Mouse (Mus musculus): Measurements from ENCODE around the gene Foxk1. TPM values are rescaled to one million over a fixed set of nuclear protein-coding genes. Genes with fewer than 3 reads are reported as not detected.

Foxk1 gene
- total and polyA plus RNA-seq, 2 experiments from 2014 or later, result 7.1 to 30.0 TPM

DNA sequence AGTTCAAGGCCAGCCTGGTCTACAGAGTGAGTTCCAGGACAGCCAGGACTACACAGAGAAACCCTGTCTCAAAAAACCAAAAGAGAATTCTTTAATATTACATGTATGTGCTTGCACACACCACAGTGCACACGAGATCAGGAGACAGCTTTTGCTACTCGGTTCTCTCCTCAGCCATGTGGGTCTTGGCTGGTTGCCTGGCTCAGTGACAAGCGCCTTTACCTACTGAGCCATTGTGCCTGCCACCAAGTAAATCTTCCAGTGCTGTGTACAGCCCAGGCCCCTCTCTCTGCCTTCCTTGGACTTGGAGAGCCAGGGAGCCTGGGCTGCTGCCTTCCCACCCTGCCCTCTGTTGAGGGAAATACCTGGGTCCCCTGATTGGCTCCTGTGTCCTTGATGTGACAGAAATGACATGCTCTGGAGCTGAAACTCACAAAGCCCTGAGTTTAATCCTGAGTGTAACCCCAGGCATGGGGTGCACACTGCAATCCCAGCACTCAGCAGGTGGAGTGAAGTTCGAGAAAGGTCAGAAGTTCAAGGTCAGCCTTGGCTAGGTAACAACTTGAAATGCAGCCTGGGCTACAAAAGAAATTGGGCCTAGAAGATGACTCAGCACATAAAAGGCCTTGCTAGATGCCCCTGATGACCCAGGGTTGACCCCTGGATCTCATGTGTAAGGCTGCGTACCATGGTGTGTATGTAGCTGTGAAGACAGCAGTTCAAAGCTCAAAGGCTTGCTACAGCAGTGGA lies 76.7 kb downstream of the Foxk1 start:
- Histone ChIP-seq H3K9ac (replicated peaks; ENCODE audit: low read length, poor library complexity, severe bottlenecking) (no peak overlapping the region), H3K36me3 (ENCODE audit: insufficient read depth, low read length) (0 out of 2 replicates have a peak, but pooled peaks cover 8% of the 10 kb centered on the region), H3K4me2 (ENCODE audit: low read depth, low read length, poor library complexity, severe bottlenecking) (no peak overlapping the region), H3K9me3 (ENCODE audit: low read length) (no peaks in the 10 kb centered on the region), H3K4me1 (ENCODE audit: insufficient read depth, low read length) (0 out of 2 replicates have a peak, but pooled peaks cover 2% of the 10 kb centered on the region), H3K27ac (ENCODE audit: low read depth, low read length) (no peak overlapping the region), H3K4me3 (ENCODE audit: low read depth, low read length) (no peak overlapping the region), H3K27me3 (ENCODE audit: insufficient read depth, low read length) (no peaks in the 10 kb centered on the region)
- 87% methylated on average over 5 of the region's 5 CpGs for WGBS
- no peak for TF ChIP-seq CTCF (IDR thresholded peaks at IDR 0.05)
- no peak; the same call in 1 of the 2 replicates for ATAC-seq (ENCODE audit: low FRiP score)
- DNase-seq (ENCODE audit: low spot score), result no peak

DNA sequence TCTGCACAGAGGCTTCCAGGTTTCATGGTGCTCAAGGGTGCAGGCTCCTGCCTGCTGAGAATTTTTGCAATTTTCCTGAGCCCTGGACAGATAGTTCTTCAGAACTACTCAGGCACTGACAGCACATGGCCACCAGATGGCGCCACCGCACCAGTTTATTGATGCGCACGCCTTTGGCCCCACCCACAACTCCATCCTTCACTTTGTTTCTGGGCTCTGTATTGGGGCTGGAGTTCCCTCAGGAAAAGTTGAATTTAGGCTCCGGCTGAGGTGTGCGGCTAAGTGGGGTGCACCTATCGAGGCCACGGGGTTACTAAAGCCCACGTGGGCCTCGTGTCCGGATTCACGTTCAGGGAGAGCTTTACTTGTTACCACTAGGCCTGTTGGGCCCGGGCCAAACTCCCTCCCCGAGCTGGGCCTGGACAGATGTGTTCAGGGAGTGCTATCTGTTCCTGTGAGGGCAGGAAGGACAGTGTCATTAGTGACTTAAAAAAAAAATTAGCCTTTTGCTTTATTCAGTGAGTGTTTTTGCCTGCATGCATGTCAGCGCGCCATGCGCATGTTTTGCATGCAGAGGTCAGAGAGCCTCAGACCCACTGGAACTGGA lies 77.6 kb downstream of the Foxk1 start:
- peak overlapping the region; percentile 29 for H3K4me2 ChIP-seq (ENCODE audit: low read depth, low read length, poor library complexity, severe bottlenecking)
- TF ChIP-seq CTCF (IDR thresholded peaks at IDR 0.05), result peak; percentile 96
- ATAC-seq (ENCODE audit: low FRiP score), result peak; percentile 29
- peak; percentile 92 for DNase-seq (ENCODE audit: low spot score)
- H3K4me3 ChIP-seq (ENCODE audit: low read depth, low read length), result no peak overlapping the region
- H3K9me3 ChIP-seq (ENCODE audit: low read length), result no peaks in the 10 kb centered on the region
- 0 out of 2 replicates have a peak, but pooled peaks cover 2% of the 10 kb centered on the region for H3K4me1 ChIP-seq (ENCODE audit: insufficient read depth, low read length)
- no peak overlapping the region for H3K9ac ChIP-seq (replicated peaks; ENCODE audit: low read length, poor library complexity, severe bottlenecking)
- no peak overlapping the region for H3K27ac ChIP-seq (ENCODE audit: low read depth, low read length)
- 31% methylated on average over 17 of the region's 17 CpGs for WGBS
- H3K36me3 ChIP-seq (ENCODE audit: insufficient read depth, low read length), result 0 out of 2 replicates have a peak, but pooled peaks cover 7% of the 10 kb centered on the region
- H3K27me3 ChIP-seq (ENCODE audit: insufficient read depth, low read length), result no peaks in the 10 kb centered on the region

GRCm38 (mm10) chr5:142482512-142482911 lies 81.2 kb downstream of the Foxk1 start:
- 0 out of 2 replicates have a peak, but pooled peaks cover 2% of the 10 kb centered on the region for H3K4me1 ChIP-seq (ENCODE audit: insufficient read depth, low read length)
- no peaks in the 10 kb centered on the region for H3K9me3 ChIP-seq (ENCODE audit: low read length)
- H3K27me3 ChIP-seq (ENCODE audit: insufficient read depth, low read length), result no peaks in the 10 kb centered on the region
- 68% methylated on average over 2 of the region's 2 CpGs for WGBS
- no peak for ATAC-seq (ENCODE audit: low FRiP score)
- H3K27ac ChIP-seq (ENCODE audit: low read depth, low read length), result no peak overlapping the region
- no peak overlapping the region for H3K4me3 ChIP-seq (ENCODE audit: low read depth, low read length)
- peak; percentile 53 for TF ChIP-seq CTCF (IDR thresholded peaks at IDR 0.05)
- peaks cover 24% of the 10 kb centered on the region for H3K36me3 ChIP-seq (ENCODE audit: insufficient read depth, low read length)
- H3K4me2 ChIP-seq (ENCODE audit: low read depth, low read length, poor library complexity, severe bottlenecking), result no peak overlapping the region
- no peak overlapping the region for H3K9ac ChIP-seq (replicated peaks; ENCODE audit: low read length, poor library complexity, severe bottlenecking)
- DNase-seq (ENCODE audit: low spot score), result no peak

DNA sequence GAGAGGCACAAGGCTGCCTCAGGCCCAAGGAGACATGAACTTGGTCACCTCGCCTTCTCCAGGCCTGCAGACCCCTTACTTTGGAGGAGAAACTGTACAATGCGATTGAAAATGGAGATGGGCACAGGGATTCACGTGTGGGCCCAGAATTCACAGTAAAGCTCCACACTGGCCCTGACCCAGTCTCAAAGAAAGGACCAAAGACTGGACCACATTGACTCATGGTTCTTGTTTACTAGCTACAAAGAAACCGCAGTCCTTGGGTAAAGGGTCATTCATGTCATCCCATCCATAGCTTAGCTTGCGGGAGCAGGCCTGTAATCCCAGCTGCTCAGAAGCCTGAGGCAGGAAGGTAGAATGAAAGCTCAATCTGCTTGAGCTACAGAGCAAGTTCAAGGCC lies 82.3 kb downstream of the Foxk1 start:
- no peak overlapping the region for H3K27ac ChIP-seq (ENCODE audit: low read depth, low read length)
- H3K36me3 ChIP-seq (ENCODE audit: insufficient read depth, low read length), result peaks cover 32% of the 10 kb centered on the region
- 92% methylated on average over 5 of the region's 5 CpGs for WGBS
- 0 out of 2 replicates have a peak, but pooled peaks cover 2% of the 10 kb centered on the region for H3K4me1 ChIP-seq (ENCODE audit: insufficient read depth, low read length)
- H3K4me3 ChIP-seq (ENCODE audit: low read depth, low read length), result no peak overlapping the region
- no peak for DNase-seq (ENCODE audit: low spot score)
- TF ChIP-seq CTCF (IDR thresholded peaks at IDR 0.05), result no peak
- no peaks in the 10 kb centered on the region for H3K27me3 ChIP-seq (ENCODE audit: insufficient read depth, low read length)
- no peak overlapping the region for H3K4me2 ChIP-seq (ENCODE audit: low read depth, low read length, poor library complexity, severe bottlenecking)
- H3K9me3 ChIP-seq (ENCODE audit: low read length), result no peaks in the 10 kb centered on the region
- no peak overlapping the region for H3K9ac ChIP-seq (replicated peaks; ENCODE audit: low read length, poor library complexity, severe bottlenecking)
- no peak for ATAC-seq (ENCODE audit: low FRiP score)

- ATAC-seq (ENCODE audit: low FRiP score) (no peak), DNase-seq (ENCODE audit: low spot score) (no peak)
- no peak overlapping the region for H3K4me2 ChIP-seq (ENCODE audit: low read depth, low read length, poor library complexity, severe bottlenecking)
- H3K4me3 ChIP-seq (ENCODE audit: low read depth, low read length), result no peak overlapping the region
- H3K9ac ChIP-seq (replicated peaks; ENCODE audit: low read length, poor library complexity, severe bottlenecking), result 0 out of 2 replicates have a peak overlapping the region, but pooled peaks have one; percentile 13
- no peaks in the 10 kb centered on the region for H3K4me1 ChIP-seq (ENCODE audit: insufficient read depth, low read length)
- H3K36me3 ChIP-seq (ENCODE audit: insufficient read depth, low read length), result peaks cover 36% of the 10 kb centered on the region
- H3K9me3 ChIP-seq (ENCODE audit: low read length), result no peaks in the 10 kb centered on the region
- no peak for TF ChIP-seq CTCF (IDR thresholded peaks at IDR 0.05)
- H3K27me3 ChIP-seq (ENCODE audit: insufficient read depth, low read length), result no peaks in the 10 kb centered on the region
- WGBS, result 70% methylated on average over 9 of the region's 9 CpGs
- no peak overlapping the region for H3K27ac ChIP-seq (ENCODE audit: low read depth, low read length)
Observed at GRCm38 (mm10) chr5:142486654-142487053, 85.4 kb downstream of the Foxk1 start.

Measured in midbrain, postnatal 0 days (tissue).